Mouse (Mus musculus): ENCODE results near the gene Robo1.

Gene Robo1

GRCm38 (mm10) chr16:72995955-72996535 lies 687.9 kb downstream of the Robo1 start:
- in situ Hi-C loops (cut with MboI, MseI) = loop anchor here (25.0 kb wide), 1 partner anchor 334 kb away; no protein-coding TSS in a partner anchor

GRCm38 (mm10) chr16:72998677-72999076 lies 690.6 kb downstream of the Robo1 start:
- in situ Hi-C loops (cut with MboI, MseI) = loop anchor here (25.0 kb wide), 1 partner anchor 336 kb away; no protein-coding TSS in a partner anchor

DNA sequence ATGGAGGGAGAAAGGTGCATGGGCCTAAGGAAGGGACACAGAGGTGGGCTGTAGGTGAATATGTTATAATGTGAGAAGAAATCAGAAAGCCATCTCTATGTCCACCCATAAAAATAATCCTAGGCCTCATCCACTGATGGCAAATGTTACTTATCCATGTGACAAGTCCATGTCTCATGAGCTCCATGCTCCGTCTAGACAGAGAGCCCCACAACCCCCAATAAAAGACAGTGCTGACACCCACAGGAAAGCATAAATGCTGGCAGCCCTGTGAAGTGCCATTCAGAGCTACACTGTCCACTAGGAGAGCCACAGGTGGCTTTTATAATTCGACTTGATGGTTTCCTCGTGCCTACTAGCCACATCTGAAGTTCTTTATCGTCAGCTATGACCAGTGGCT lies 694.6 kb downstream of the Robo1 start:
- in situ Hi-C loops (cut with MboI, MseI) = no loop called here

DNA sequence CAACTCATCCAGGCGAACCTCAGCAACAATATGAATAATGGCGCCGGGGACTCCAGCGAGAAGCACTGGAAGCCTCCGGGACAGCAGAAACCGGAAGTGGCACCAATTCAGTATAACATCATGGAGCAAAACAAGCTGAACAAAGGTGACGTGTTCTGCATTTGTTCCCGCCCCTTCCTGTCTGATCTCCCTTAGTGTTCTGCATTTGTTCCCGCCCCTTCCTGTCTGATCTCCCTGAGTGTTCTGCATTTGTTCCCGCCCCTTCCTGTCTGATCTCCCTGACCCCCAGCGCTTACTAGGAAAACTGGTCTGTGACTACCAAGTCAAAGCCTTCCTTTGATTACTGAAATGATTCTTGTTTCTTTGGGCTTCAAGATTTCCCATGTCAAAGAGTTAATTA lies 696.5 kb downstream of the Robo1 start:
- in situ Hi-C loops (cut with MboI, MseI) = no loop called here

- in situ Hi-C loops (cut with MboI, MseI) = no loop called here
Observed at GRCm38 (mm10) chr16:73005831-73006230, 697.7 kb downstream of the Robo1 start.

DNA sequence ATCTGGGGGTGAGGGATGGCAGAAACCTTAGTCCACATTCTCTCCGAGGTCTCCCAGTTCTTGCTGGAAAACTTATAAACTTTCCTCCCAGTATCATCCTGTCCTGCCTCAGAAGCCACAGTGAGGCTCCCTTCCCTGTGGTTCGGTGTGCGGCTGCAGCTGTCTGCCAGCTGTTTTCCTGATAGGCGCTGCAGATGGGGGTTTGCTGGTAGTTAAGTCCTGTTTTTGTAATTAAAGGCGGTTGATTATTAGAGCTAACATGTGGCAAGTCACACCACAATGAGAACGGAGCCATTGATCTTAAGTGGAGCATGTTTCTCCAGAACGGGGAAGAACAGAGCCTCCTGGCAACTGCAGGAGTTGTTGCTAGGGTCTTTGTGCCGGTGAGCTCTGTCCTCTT lies 699.3 kb downstream of the Robo1 start:
- in situ Hi-C loops (cut with MboI, MseI) = no loop called here

DNA sequence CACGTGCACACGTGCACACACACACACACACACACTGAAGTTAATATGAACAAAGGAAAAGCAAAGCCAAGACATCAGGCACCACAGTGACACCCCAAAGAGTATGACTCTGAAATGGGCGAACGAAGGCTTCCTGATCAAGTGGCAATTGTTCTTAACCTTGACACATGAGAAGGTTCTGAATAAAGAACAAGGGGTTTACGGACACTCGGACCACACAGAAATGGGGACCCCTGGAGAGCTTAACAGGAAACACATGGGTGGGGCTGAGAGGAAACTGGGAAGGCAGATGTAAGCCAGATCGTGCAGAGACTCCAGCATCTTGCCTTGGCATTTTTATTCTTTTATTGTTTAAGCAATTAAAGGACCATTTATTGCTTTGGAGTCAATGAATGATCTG lies 703.2 kb downstream of the Robo1 start:
- in situ Hi-C loops (cut with MboI, MseI) = no loop called here

- in situ Hi-C loops (cut with MboI, MseI) = no loop called here
Observed at GRCm38 (mm10) chr16:73012926-73013325, 704.8 kb downstream of the Robo1 start.

GRCm38 (mm10) chr16:73014544-73014943 lies 706.4 kb downstream of the Robo1 start:
- in situ Hi-C loops (cut with MboI, MseI) = no loop called here

DNA sequence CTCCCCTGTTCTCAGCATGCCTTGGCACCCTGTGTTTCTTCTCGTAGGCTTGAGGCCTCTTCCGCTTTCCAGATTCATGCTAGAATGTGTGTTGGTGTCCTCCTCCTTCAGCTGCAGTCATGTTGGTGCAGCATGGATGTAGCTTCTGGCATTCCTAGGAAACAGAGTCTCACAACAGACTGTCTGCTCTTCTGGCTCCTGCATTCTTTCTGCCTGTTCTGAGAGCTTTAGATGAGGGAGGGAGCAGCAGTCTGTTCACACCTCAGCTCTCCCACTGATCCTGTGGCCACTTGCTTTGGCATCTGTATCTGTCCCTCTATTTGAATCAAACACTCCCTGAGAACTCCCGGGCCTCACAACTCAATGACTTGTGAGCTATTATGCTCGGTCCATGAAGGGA lies 707.9 kb downstream of the Robo1 start:
- in situ Hi-C loops (cut with MboI, MseI) = no loop called here

DNA sequence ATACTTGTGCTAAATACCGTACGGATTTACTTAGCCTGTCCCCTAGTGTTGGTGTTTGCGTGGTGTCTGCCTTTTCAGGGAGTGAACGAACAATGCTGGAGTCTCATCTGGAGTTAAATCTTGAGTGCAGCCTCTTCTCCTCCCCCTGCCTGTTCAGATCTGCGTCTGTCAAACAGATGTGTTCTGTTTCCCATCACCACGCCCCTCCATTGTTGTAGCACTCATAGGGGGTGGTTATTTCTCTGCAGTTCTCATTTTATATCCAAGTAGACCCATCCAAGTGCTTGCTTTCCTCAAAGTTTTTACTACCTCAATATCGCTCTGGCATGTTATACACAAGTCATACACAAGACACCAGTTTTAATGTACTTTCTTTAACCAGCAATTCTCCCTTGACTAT lies 708.7 kb downstream of the Robo1 start:
- in situ Hi-C loops (cut with MboI, MseI) = no loop called here

- in situ Hi-C loops (cut with MboI, MseI) = no loop called here
Observed at GRCm38 (mm10) chr16:73024326-73024725, 716.2 kb downstream of the Robo1 start.

GRCm38 (mm10) chr16:73027692-73028091 lies 719.6 kb downstream of the Robo1 start:
- in situ Hi-C loops (cut with MboI, MseI) = no loop called here

DNA sequence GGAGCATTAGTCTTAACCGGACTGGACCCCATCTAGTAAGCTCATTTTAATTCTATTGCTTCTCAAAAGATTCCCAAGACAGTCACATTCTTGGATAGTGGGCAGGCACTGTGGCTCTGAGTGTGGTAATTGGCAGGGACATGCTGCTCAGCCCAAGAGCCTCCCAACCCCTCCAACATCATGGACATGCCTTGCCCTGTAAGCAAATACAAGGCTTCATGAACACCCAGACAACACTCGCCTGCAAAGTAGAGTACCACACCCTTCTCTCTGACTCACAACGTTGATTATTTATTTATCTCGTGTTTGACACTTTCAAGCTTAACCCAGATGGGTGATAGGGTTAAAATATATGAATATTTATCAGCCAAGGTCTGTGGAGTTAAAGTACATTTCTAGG lies 722.9 kb downstream of the Robo1 start:
- in situ Hi-C loops (cut with MboI, MseI) = no loop called here

DNA sequence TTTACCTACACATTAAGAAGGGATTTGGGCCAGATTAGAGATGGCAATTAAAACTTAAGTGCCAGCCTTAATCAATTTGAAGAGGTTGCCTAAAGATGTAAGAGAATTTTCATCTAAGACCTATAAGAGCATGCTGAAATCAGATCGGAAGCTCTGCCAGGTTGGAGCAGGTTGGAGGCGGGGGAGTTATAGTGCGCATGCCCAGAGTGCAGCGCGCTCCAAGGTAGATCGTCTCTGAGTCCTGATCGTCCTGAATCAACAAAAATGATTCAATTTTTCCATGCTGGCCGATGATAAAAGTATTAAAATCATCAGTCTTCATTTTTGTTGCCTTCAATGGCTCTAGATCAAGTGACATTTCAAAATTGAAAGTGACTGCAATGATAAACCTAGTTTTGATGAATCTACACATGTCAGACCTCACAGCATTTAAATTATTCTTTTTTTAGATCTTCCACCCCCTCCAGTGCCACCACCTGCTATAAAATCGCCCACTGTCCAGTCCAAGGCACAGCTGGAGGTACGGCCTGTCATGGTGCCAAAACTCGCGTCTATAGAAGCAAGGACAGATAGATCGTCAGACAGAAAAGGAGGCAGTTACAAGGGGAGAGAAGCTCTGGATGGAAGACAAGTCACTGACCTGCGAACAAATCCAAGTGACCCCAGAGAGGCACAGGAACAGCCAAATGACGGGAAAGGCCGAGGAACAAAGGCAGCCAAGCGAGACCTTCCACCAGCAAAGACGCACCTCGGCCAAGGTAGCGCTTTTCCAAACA lies 727.3 kb downstream of the Robo1 start:
- in situ Hi-C loops (cut with MboI, MseI) = no loop called here

GRCm38 (mm10) chr16:73038552-73038951 lies 730.4 kb downstream of the Robo1 start:
- in situ Hi-C loops (cut with MboI, MseI) = no loop called here

GRCm38 (mm10) chr16:73062461-73062860 lies 754.4 kb downstream of the Robo1 start:
- in situ Hi-C loops (cut with MboI, MseI) = no loop called here

- in situ Hi-C loops (cut with MboI, MseI) = no loop called here
Observed at GRCm38 (mm10) chr16:73067782-73068181, 759.7 kb downstream of the Robo1 start.

GRCm38 (mm10) chr16:73072047-73072446 lies 763.9 kb downstream of the Robo1 start:
- in situ Hi-C loops (cut with MboI, MseI) = no loop called here

GRCm38 (mm10) chr16:73072883-73073282 lies 764.8 kb downstream of the Robo1 start:
- in situ Hi-C loops (cut with MboI, MseI) = no loop called here

GRCm38 (mm10) chr16:73082420-73082819 lies 774.3 kb downstream of the Robo1 start:
- in situ Hi-C loops (cut with MboI, MseI) = no loop called here

GRCm38 (mm10) chr16:73083077-73083476 lies 775.0 kb downstream of the Robo1 start:
- in situ Hi-C loops (cut with MboI, MseI) = no loop called here

Measured in T-helper 1 cell (primary cell).